Mouse (Mus musculus): ENCODE measurements at regions not wholly inside any gene's neighbourhood (a gene's known extent, or its start where the extent isn't known, plus 50 kb on each side); places are given as distances from the start of the nearest gene placed in this dataset.
A peak's percentile ranks its signal among the peaks of the same experiment; 100 is the strongest.

DNA sequence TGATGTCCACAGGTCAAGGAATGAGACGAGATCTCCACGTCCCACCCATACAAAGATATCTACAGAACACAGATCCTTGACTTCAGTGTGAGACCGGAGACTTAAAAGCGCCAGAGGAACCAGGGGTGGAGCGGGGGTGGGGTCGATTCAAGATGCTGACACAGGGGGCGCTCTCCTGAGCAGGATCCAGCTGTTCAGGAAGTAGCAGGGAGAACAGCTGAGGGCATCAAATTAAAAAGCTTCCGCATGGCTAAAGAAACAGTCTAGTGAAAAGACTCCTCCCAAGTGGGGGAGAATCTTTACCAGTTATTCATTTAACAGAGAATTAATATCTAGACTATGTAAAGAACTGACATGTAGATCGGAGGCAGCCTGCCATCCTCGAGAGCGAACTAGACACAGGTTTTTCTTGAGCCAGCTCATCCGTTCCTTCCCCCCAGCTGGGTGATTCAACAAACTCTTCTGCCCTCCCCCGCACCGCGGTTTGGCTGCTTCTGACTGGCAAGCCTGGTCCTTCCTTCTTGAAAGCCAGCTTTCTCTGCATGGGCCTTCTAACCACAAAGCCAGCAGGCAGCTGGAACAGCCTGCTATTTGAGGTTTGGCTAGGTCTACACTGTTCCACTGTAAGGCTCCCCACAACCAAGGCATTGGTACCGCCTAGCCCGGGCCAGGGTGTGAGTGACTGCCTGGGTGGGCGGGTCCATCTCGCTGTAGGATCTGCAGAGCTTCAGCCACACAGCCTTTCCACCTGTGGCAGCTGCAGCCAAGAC is 218.6 kb downstream of the Uaca start:
- Histone ChIP-seq H3K9me3 (ENCODE audit: control insufficient read depth, low read length) (0 out of 2 replicates have a peak, but pooled peaks cover 5% of the 10 kb centered on the region), H3K27ac (no peak overlapping the region), H3K4me1 (replicated peaks; ENCODE audit: control insufficient read depth, insufficient read depth, low read length) (no peaks in the 10 kb centered on the region; the same call in 1 of the 2 replicates), H3K4me2 (replicated peaks) (no peak overlapping the region), H3K9ac (no peak overlapping the region), H3K27me3 (ENCODE audit: control insufficient read depth, insufficient read depth, low read length) (no peaks in the 10 kb centered on the region), H3K36me3 (replicated peaks; ENCODE audit: control insufficient read depth, insufficient read depth) (no peaks in the 10 kb centered on the region), H3K4me3 (replicated peaks; ENCODE audit: low read length) (no peak overlapping the region)
- ATAC-seq (ENCODE audit: low FRiP score) (no peak), DNase-seq (ENCODE audit: low spot score) (no peak)
- 66% methylated on average over 19 of the region's 19 CpGs for WGBS

DNA sequence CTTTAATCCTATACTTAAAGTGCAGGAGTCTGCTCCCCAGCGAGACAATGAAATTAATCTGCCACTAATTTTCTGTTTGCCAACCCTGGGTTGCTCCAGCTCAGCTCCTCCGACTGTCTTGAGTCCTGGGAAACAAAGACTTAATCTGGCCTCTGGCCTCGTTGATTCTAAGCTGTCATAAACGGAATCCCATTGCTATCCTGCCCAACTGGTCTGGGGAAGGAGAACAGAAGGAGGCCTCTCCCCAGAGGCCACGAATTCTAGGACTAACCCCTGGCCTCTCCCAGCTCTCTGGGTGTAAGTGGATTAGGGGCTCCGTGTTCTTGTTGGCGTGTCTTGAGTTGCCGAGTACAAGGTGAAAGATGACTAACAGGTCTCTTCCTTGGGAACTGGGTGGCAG is 219.8 kb downstream of the Uaca start:
- Histone ChIP-seq H3K4me1 (replicated peaks; ENCODE audit: control insufficient read depth, insufficient read depth, low read length) (no peaks in the 10 kb centered on the region; the same call in 1 of the 2 replicates), H3K36me3 (replicated peaks; ENCODE audit: control insufficient read depth, insufficient read depth) (no peaks in the 10 kb centered on the region), H3K4me2 (replicated peaks) (no peak overlapping the region), H3K4me3 (replicated peaks; ENCODE audit: low read length) (no peak overlapping the region), H3K27ac (no peak overlapping the region), H3K9me3 (ENCODE audit: control insufficient read depth, low read length) (0 out of 2 replicates have a peak, but pooled peaks cover 5% of the 10 kb centered on the region), H3K9ac (no peak overlapping the region), H3K27me3 (ENCODE audit: control insufficient read depth, insufficient read depth, low read length) (no peaks in the 10 kb centered on the region; the same call in 1 of the 2 replicates)
- ATAC-seq (ENCODE audit: low FRiP score) (no peak), DNase-seq (ENCODE audit: low spot score) (no peak)
- 77% methylated on average over 8 of the region's 8 CpGs for WGBS

DNA sequence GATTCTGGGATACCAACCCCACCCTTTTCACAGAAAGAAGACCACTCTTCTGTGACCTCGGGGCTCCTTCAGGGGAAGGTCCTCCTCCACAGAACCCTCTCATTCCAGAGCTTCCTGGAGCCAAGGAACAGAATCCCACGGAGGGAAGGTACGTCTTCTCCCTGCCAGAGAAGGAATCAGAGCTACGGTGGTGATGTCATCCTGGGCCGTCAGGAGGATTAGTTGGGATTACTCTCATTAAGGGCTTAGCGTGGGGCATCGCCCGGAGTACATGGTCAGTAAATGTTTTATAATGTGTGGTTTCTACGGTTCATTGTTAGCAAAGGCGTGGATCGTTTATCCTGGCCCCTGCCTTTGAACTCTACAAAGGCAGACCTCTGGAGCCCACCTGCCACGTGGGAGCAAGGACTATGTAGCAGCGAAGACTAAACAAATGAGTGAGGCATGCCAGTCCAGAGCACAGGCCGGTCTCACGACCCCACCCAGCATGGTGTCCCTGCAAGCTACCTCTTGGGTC is 221.1 kb downstream of the Uaca start:
- H3K4me1 ChIP-seq (replicated peaks; ENCODE audit: control insufficient read depth, insufficient read depth, low read length) = no peaks in the 10 kb centered on the region; the same call in 1 of the 2 replicates
- H3K36me3 ChIP-seq (replicated peaks; ENCODE audit: control insufficient read depth, insufficient read depth) = no peaks in the 10 kb centered on the region
- WGBS = 62% methylated on average over 15 of the region's 15 CpGs
- ATAC-seq (ENCODE audit: low FRiP score) (no peak), DNase-seq (ENCODE audit: low spot score) (no peak)
- H3K4me3 ChIP-seq (replicated peaks; ENCODE audit: low read length) = no peak overlapping the region
- H3K9ac ChIP-seq = no peak overlapping the region
- no peak overlapping the region for H3K27ac ChIP-seq
- 0 out of 2 replicates have a peak, but pooled peaks cover 5% of the 10 kb centered on the region for H3K9me3 ChIP-seq (ENCODE audit: control insufficient read depth, low read length)
- H3K27me3 ChIP-seq (ENCODE audit: control insufficient read depth, insufficient read depth, low read length) = no peaks in the 10 kb centered on the region; the same call in 1 of the 2 replicates
- H3K4me2 ChIP-seq (replicated peaks) = no peak overlapping the region

DNA sequence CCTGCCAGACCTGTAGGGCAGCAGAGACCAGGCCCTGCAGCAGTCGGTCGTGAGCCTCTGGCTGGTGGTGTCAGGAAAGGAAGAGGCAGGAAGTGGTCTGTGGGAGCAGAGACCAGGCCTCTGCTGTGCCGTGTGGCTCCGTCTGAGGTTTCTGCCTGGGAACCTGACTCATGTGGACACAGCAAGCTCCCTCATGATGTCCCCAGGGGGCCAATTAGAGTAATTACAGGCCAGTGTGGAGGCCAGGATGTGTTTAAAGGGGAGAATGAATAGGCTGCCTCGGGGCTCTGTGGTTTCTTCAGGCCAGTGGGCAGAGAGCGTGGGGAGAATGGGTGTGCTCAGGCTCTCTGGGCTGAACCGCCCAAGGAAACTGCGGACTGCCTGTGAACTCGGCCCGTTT is 222.3 kb downstream of the Uaca start:
- 49% methylated on average over 10 of the region's 10 CpGs for WGBS
- H3K27me3 ChIP-seq (ENCODE audit: control insufficient read depth, insufficient read depth, low read length) = no peaks in the 10 kb centered on the region; the same call in 1 of the 2 replicates
- H3K36me3 ChIP-seq (replicated peaks; ENCODE audit: control insufficient read depth, insufficient read depth) = no peaks in the 10 kb centered on the region
- DNase-seq (ENCODE audit: low spot score) (no peak), ATAC-seq (ENCODE audit: low FRiP score) (no peak)
- H3K4me3 ChIP-seq (replicated peaks; ENCODE audit: low read length) = no peak overlapping the region
- H3K27ac ChIP-seq = no peak overlapping the region
- no peak overlapping the region for H3K9ac ChIP-seq
- H3K4me2 ChIP-seq (replicated peaks) = no peak overlapping the region
- peaks cover 9% of the 10 kb centered on the region; the same call in 1 of the 2 replicates for H3K9me3 ChIP-seq (ENCODE audit: control insufficient read depth, low read length)
- no peaks in the 10 kb centered on the region; the same call in 1 of the 2 replicates for H3K4me1 ChIP-seq (replicated peaks; ENCODE audit: control insufficient read depth, insufficient read depth, low read length)

DNA sequence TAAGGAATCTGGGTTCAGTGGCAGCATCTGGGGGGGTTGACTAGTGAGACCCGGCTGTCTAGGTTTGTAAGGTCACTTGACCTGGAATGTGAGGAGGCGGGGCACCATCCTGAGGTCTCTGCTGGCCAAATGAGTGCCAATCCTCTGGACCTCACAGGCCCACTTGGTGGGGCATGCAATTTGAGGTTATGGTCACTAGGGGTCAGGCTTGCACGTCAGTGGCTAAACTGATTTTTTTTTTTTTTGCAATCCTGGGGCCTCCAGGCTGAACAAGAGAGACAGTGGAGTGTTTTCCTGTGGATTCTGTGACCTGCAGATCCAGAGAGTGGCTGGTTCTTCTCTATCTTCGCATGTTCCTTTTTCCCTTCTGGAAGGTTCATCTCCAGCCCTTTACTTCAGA is 225.6 kb downstream of the Uaca start:
- H3K27ac ChIP-seq = no peak overlapping the region
- DNase-seq (ENCODE audit: low spot score) = no peak
- H3K36me3 ChIP-seq (replicated peaks; ENCODE audit: control insufficient read depth, insufficient read depth) = no peaks in the 10 kb centered on the region
- H3K9ac ChIP-seq = no peak overlapping the region
- WGBS = 72% methylated on average over 4 of the region's 4 CpGs
- H3K4me1 ChIP-seq (replicated peaks; ENCODE audit: control insufficient read depth, insufficient read depth, low read length) = no peaks in the 10 kb centered on the region; the same call in 1 of the 2 replicates
- H3K4me2 ChIP-seq (replicated peaks) = no peak overlapping the region
- no peaks in the 10 kb centered on the region; the same call in 1 of the 2 replicates for H3K27me3 ChIP-seq (ENCODE audit: control insufficient read depth, insufficient read depth, low read length)
- H3K4me3 ChIP-seq (replicated peaks; ENCODE audit: low read length) = no peak overlapping the region
- ATAC-seq (ENCODE audit: low FRiP score) = no peak
- peaks cover 4% of the 10 kb centered on the region; the same call in 1 of the 2 replicates for H3K9me3 ChIP-seq (ENCODE audit: control insufficient read depth, low read length)

DNA sequence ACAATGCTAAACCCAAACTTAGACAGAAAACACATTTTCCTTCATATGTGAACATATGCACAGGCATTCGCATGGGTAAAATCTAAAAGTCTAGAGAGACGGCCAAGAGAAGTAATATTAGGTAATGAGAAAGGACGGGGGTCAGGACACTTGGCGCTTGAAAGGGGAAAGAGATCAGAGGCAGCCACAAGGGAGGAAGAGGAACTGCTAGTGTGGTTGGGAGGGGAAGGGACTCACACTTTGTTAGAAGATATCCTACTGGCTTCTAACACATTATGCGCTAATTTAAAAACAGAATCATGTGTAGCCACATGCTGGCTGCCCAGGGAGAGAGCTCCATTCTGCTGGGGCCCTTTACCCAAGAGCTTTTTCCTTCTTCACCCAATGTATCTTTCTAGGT is 227.5 kb downstream of the Uaca start:
- Histone ChIP-seq H3K4me1 (replicated peaks; ENCODE audit: control insufficient read depth, insufficient read depth, low read length) (no peaks in the 10 kb centered on the region; the same call in 1 of the 2 replicates), H3K4me2 (replicated peaks) (no peak overlapping the region), H3K9ac (no peak overlapping the region), H3K27me3 (ENCODE audit: control insufficient read depth, insufficient read depth, low read length) (no peaks in the 10 kb centered on the region; the same call in 1 of the 2 replicates), H3K9me3 (ENCODE audit: control insufficient read depth, low read length) (peaks cover 4% of the 10 kb centered on the region; the same call in 1 of the 2 replicates), H3K27ac (no peak overlapping the region), H3K36me3 (replicated peaks; ENCODE audit: control insufficient read depth, insufficient read depth) (no peaks in the 10 kb centered on the region), H3K4me3 (replicated peaks; ENCODE audit: low read length) (no peak overlapping the region)
- DNase-seq (ENCODE audit: low spot score) (no peak), ATAC-seq (ENCODE audit: low FRiP score) (no peak)
- 87% methylated on average over 5 of the region's 5 CpGs for WGBS

DNA sequence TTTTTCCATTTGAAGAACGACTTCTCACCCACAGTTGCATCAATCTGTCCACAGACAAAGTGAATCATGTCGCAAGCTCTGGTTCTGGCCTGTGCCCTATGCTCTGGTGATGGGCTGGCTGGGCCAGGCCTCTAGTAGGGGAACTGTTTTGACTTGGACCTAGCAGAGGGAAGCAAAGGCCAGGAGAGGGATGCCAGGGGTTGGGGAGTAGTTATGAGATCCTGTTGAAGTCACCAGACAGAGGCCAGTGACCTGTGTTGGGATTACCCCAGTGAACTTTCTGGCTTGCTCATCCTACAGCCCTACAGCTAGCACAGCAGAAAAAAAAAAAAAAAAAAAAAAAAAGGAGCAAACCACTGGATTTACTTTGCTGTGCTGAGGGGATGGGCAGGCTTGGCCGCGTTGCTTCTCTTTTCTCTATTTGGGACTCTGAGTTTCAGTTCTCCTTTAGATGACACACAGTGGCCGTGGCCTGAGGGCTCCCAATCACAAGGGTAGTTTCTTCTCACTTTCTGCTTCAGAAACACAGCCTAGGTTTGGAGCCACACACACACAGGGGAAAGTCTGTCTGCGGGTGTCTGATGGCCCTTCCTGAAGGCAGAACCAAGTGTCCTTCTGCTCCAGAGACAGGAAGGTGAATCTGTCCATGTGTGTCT is 228.2 kb downstream of the Uaca start:
- Histone ChIP-seq H3K9me3 (ENCODE audit: control insufficient read depth, low read length) (peaks cover 4% of the 10 kb centered on the region; the same call in 1 of the 2 replicates), H3K9ac (no peak overlapping the region), H3K27ac (no peak overlapping the region), H3K4me3 (replicated peaks; ENCODE audit: low read length) (no peak overlapping the region), H3K4me2 (replicated peaks) (no peak overlapping the region), H3K36me3 (replicated peaks; ENCODE audit: control insufficient read depth, insufficient read depth) (no peaks in the 10 kb centered on the region), H3K27me3 (ENCODE audit: control insufficient read depth, insufficient read depth, low read length) (no peaks in the 10 kb centered on the region; the same call in 1 of the 2 replicates), H3K4me1 (replicated peaks; ENCODE audit: control insufficient read depth, insufficient read depth, low read length) (no peaks in the 10 kb centered on the region)
- no peak for ATAC-seq (ENCODE audit: low FRiP score)
- no peak for DNase-seq (ENCODE audit: low spot score)
- WGBS = 86% methylated on average over 6 of the region's 6 CpGs

DNA sequence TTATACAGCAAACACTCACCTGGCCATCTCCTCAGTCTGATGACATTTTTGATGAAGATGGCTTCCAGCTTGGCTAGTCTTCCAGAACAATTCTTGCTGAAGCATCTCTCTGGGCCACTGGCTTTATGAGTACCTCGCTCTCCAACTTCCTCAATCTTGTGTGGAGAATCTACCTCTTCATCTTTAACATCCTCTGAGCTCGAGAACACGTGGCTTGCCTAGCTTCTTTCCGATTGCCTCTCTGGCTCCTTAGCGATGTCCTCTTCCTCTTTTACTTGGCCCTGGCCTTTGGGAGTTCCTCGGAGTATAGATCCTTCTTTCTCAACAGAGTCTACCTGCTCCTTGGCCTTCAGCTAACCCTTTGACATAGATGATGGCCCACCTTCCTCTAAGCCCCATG is 231.0 kb downstream of the Uaca start:
- WGBS = 92% methylated on average over 6 of the region's 6 CpGs
- no peak overlapping the region for H3K4me2 ChIP-seq (replicated peaks)
- no peak overlapping the region for H3K9ac ChIP-seq
- ATAC-seq (ENCODE audit: low FRiP score) (no peak), DNase-seq (ENCODE audit: low spot score) (no peak)
- H3K27ac ChIP-seq = no peak overlapping the region
- H3K9me3 ChIP-seq (ENCODE audit: control insufficient read depth, low read length) = peaks cover 4% of the 10 kb centered on the region; the same call in 1 of the 2 replicates
- H3K36me3 ChIP-seq (replicated peaks; ENCODE audit: control insufficient read depth, insufficient read depth) = no peaks in the 10 kb centered on the region
- H3K4me1 ChIP-seq (replicated peaks; ENCODE audit: control insufficient read depth, insufficient read depth, low read length) = peaks cover 10% of the 10 kb centered on the region
- H3K27me3 ChIP-seq (ENCODE audit: control insufficient read depth, insufficient read depth, low read length) = no peaks in the 10 kb centered on the region
- H3K4me3 ChIP-seq (replicated peaks; ENCODE audit: low read length) = no peak overlapping the region

DNA sequence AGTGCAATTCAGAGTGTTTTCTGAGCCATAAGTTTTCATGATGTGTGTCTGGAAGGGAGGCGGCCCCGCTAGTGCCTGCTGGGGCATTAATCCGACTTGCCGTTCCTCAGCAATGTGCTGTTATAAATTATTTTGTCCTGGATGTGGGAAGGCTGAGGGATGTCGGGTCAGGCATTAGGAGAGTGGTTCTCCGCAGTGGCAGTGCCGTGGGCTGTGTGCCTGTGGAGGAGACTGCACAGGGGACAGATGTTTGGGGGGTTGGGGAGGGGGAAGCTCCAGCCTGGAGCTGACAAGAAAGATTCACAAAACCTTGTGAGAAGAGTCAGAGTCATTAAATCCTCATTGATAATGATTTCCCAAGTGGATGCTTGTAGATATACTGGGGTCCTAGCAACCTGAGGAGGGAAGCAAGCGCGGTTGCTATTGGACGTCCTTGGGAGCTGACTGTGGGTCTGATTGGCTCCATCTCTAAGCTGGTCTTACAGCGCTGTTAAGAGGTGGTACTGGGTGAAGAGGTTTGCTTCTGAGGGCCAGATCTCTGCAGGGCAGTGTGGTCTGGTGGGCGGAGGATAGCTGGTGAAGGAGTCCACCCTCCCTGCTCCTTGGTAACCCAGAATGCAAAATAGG is 234.5 kb downstream of the Uaca start:
- 50% methylated on average over 12 of the region's 12 CpGs for WGBS
- no peaks in the 10 kb centered on the region for H3K36me3 ChIP-seq (replicated peaks; ENCODE audit: control insufficient read depth, insufficient read depth)
- no peak for DNase-seq (ENCODE audit: low spot score)
- H3K4me2 ChIP-seq (replicated peaks) = no peak overlapping the region
- no peak overlapping the region for H3K9ac ChIP-seq
- ATAC-seq (ENCODE audit: low FRiP score) = peak; percentile 72
- peaks cover 35% of the 10 kb centered on the region for H3K4me1 ChIP-seq (replicated peaks; ENCODE audit: control insufficient read depth, insufficient read depth, low read length)
- no peak overlapping the region for H3K4me3 ChIP-seq (replicated peaks; ENCODE audit: low read length)
- no peak overlapping the region for H3K27ac ChIP-seq
- no peaks in the 10 kb centered on the region for H3K9me3 ChIP-seq (ENCODE audit: control insufficient read depth, low read length)
- no peaks in the 10 kb centered on the region for H3K27me3 ChIP-seq (ENCODE audit: control insufficient read depth, insufficient read depth, low read length)
